Mouse (Mus musculus) CH12.LX (cell line): ENCODE data around the gene Col28a1. TPM values are rescaled to one million over a fixed set of nuclear protein-coding genes. Genes with fewer than 3 reads are reported as not detected.

ENCODE experiments used
- DNase-seq: peaks from one replicate; pipeline ENCODE4 v3.0.0-alpha.2; 2013; ENCODE audit errors: extremely low read depth
- H3K27ac ChIP-seq: 2 replicates; pipeline ENCODE4 v1.5.1; 2012; ENCODE audit warnings: low read depth, mild to moderate bottlenecking, control low read depth, moderate library complexity; ENCODE audit not compliant: insufficient read depth
- H3K27me3 ChIP-seq: replicated peaks from 2 replicates; pipeline ENCODE3; 2012; ENCODE audit warnings: inconsistent platforms
- H3K36me3 ChIP-seq, 2 experiments: replicated peaks in 1 of 2; 2 replicates each; pipeline versions ENCODE3 to v1.6.1; 2012; ENCODE audit warnings: inconsistent platforms in 1 of 2, low read length in 1 of 2, mild to moderate bottlenecking in 1 of 2, mixed read lengths in 1 of 2, moderate library complexity in 1 of 2; ENCODE audit not compliant: control insufficient read depth in 1 of 2, insufficient read depth in 1 of 2
- H3K4me1 ChIP-seq, 2 experiments: 2 replicates each; pipeline ENCODE4 v1.6.1; 2012; ENCODE audit warnings: inconsistent platforms in 1 of 2, moderate library complexity in 1 of 2; ENCODE audit not compliant: insufficient read depth in 2 of 2, control insufficient read depth in 1 of 2
- H3K4me2 ChIP-seq: 2 replicates; pipeline ENCODE4 v1.6.1; 2012; ENCODE audit warnings: low read depth, mild to moderate bottlenecking, control low read depth; ENCODE audit not compliant: poor library complexity, insufficient read depth, severe bottlenecking
- H3K4me3 ChIP-seq, 3 experiments: fragments of 150-350 bp in 1 of 3; sonication (generic) in 1 of 3; replicated peaks in 1 of 3; 2 replicates each; pipeline versions ENCODE3 to v1.5.1; 2011 to 2012; ENCODE audit warnings: low read depth in 2 of 3, low read length in 2 of 3, mild to moderate bottlenecking in 2 of 3, moderate library complexity in 2 of 3, control low read depth in 1 of 3, improper control_type of control experiment in 1 of 3, inconsistent platforms in 1 of 3, mixed read lengths in 1 of 3; ENCODE audit not compliant: poor library complexity in 1 of 3
- H3K79me2 ChIP-seq: replicated peaks from 2 replicates; pipeline ENCODE4 v1.6.1; 2012; ENCODE audit warnings: mild to moderate bottlenecking, moderate library complexity; ENCODE audit not compliant: control insufficient read depth, poor library complexity, insufficient read depth, severe bottlenecking; ENCODE audit errors: extremely low read depth
- H3K9ac ChIP-seq: 2 replicates; pipeline ENCODE4 v1.6.1; 2012; ENCODE audit warnings: low read depth, mild to moderate bottlenecking, control low read depth, moderate library complexity; ENCODE audit not compliant: insufficient read depth
- H3K9me3 ChIP-seq: replicated peaks from 2 replicates; pipeline ENCODE3; 2012; ENCODE audit warnings: low read length, inconsistent platforms, mixed read lengths
- BHLHE40 ChIP-seq: IDR thresholded peaks from 2 replicates; pipeline ENCODE4 v1.6.1; 2011; ENCODE audit warnings: mild to moderate bottlenecking, low read depth, low read length, improper control_type of control experiment
- CHD1 ChIP-seq: IDR thresholded peaks from 2 replicates; pipeline ENCODE4 v1.6.1; 2012; ENCODE audit warnings: low read depth, low read length, improper control_type of control experiment, inconsistent platforms
- CTCF ChIP-seq, 2 experiments: IDR thresholded peaks in 1 of 2; conservative IDR thresholded peaks in 1 of 2; 2 replicates each; pipeline ENCODE4 v1.5.1; 2011 to 2012; ENCODE audit warnings: low read depth in 2 of 2, low read length in 2 of 2, improper control_type of control experiment in 1 of 2, inconsistent platforms in 1 of 2, mild to moderate bottlenecking in 1 of 2, moderate library complexity in 1 of 2
- ELF1 ChIP-seq: IDR thresholded peaks from 2 replicates; pipeline ENCODE4 v1.6.1; 2014; ENCODE audit warnings: low read depth, mild to moderate bottlenecking, inconsistent platforms, low read length, improper control_type of control experiment
- EP300 ChIP-seq: IDR thresholded peaks from 2 replicates; pipeline ENCODE4 v1.6.1; 2011; ENCODE audit warnings: low read length, improper control_type of control experiment
- GABPA ChIP-seq: IDR thresholded peaks from 2 replicates; pipeline ENCODE4 v1.6.1; 2012; ENCODE audit warnings: low read depth, low read length, improper control_type of control experiment, inconsistent platforms; ENCODE audit not compliant: insufficient replicate concordance
- HCFC1 ChIP-seq: IDR thresholded peaks from 2 replicates; pipeline ENCODE4 v1.6.1; 2012; ENCODE audit warnings: low read depth, mild to moderate bottlenecking, inconsistent platforms, low read length, improper control_type of control experiment
- IRF4 ChIP-seq: IDR thresholded peaks from 2 replicates; pipeline ENCODE4 v1.6.1; 2014; ENCODE audit warnings: low read depth, mild to moderate bottlenecking, inconsistent platforms, low read length, improper control_type of control experiment
- JUN ChIP-seq: IDR thresholded peaks from 2 replicates; pipeline ENCODE4 v1.6.1; 2011; ENCODE audit warnings: low read depth, mild to moderate bottlenecking, low read length, improper control_type of control experiment, moderate library complexity; ENCODE audit not compliant: insufficient read depth
- MAFK ChIP-seq: IDR thresholded peaks from 2 replicates; pipeline ENCODE4 v1.6.1; 2011; ENCODE audit warnings: low read length, improper control_type of control experiment; ENCODE audit not compliant: insufficient replicate concordance
- MAX ChIP-seq: IDR thresholded peaks from 2 replicates; pipeline ENCODE4 v1.6.1; 2011; ENCODE audit warnings: low read length, improper control_type of control experiment
- MAZ ChIP-seq: IDR thresholded peaks from 2 replicates; pipeline ENCODE4 v1.6.1; 2012; ENCODE audit warnings: low read depth, mild to moderate bottlenecking, inconsistent platforms, low read length, improper control_type of control experiment, moderate library complexity
- MEF2A ChIP-seq: IDR thresholded peaks from 2 replicates; pipeline ENCODE4 v1.6.1; 2014; ENCODE audit warnings: low read depth, mild to moderate bottlenecking, inconsistent platforms, low read length, improper control_type of control experiment, borderline replicate concordance
- PAX5 ChIP-seq: IDR thresholded peaks from 2 replicates; pipeline ENCODE4 v1.6.1; 2012; ENCODE audit warnings: low read length, inconsistent platforms, mixed read lengths
- RAD21 ChIP-seq: IDR thresholded peaks from 2 replicates; pipeline ENCODE4 v1.6.1; 2011; ENCODE audit warnings: low read depth, mild to moderate bottlenecking, low read length, improper control_type of control experiment, moderate library complexity
- RCOR1 ChIP-seq: conservative IDR thresholded peaks from 2 replicates; pipeline ENCODE4 v1.6.1; 2012; ENCODE audit warnings: low read depth, mild to moderate bottlenecking, inconsistent platforms, low read length, improper control_type of control experiment
- SIN3A ChIP-seq: IDR thresholded peaks from 2 replicates; pipeline ENCODE4 v1.6.1; 2012; ENCODE audit warnings: low read length, improper control_type of control experiment, inconsistent platforms
- TBP ChIP-seq: conservative IDR thresholded peaks from 2 replicates; pipeline ENCODE4 v1.6.1; 2011; ENCODE audit warnings: low read depth, low read length, improper control_type of control experiment
- TCF12 ChIP-seq: IDR thresholded peaks from 2 replicates; pipeline ENCODE4 v1.6.1; 2014; ENCODE audit warnings: low read depth, mild to moderate bottlenecking, inconsistent platforms, low read length, improper control_type of control experiment
- UBTF ChIP-seq: IDR thresholded peaks from 2 replicates; pipeline ENCODE4 v1.6.1; 2012; ENCODE audit warnings: low read depth, mild to moderate bottlenecking, inconsistent platforms, low read length, improper control_type of control experiment, moderate library complexity
- USF1 ChIP-seq: IDR thresholded peaks from 2 replicates; pipeline ENCODE4 v1.6.1; 2014; ENCODE audit warnings: low read depth, mild to moderate bottlenecking, inconsistent platforms, low read length, improper control_type of control experiment
- ZC3H11A ChIP-seq: IDR thresholded peaks from 2 replicates; pipeline ENCODE4 v1.6.1; 2012; ENCODE audit warnings: low read depth, mild to moderate bottlenecking, inconsistent platforms, low read length, improper control_type of control experiment
- ZKSCAN1 ChIP-seq: IDR thresholded peaks from 2 replicates; pipeline ENCODE4 v1.6.1; 2012; ENCODE audit warnings: low read depth, inconsistent platforms, low read length, improper control_type of control experiment, borderline replicate concordance
- dilution Hi-C: fragments of 300-500 bp; cut with MboI; formaldehyde crosslinking; loops from 2 replicates; pipeline ENCODE4 v1.14.3; 2020; ENCODE audit warnings: low sequenced_read_pairs; ENCODE audit not compliant: extremely low pct_unique_long_range_greater_than_20kb, extremely low pct_ligation_motif_present
- in situ Hi-C: fragments of 300-500 bp; cut with MboI; formaldehyde crosslinking; loops from 3 replicates; pipeline ENCODE4 v1.14.3; 2019; ENCODE audit warnings: low sequenced_read_pairs, low pct_ligation_motif_present, low pct_unique_long_range_greater_than_20kb, mixed read lengths
- polyA plus RNA-seq: library from polyadenylated mRNA; unstranded; fragments of >175 nt; gene quantifications from 2 replicates; pipeline ENCODE4 v1.2.1, GENCODE M21; 2012; ENCODE audit warnings: low read depth; ENCODE audit not compliant: insufficient read length
- total RNA-seq, 2 experiments: library from RNA; depleted of rRNA; stranded (reverse); fragments of 300-350 nt in 1 of 2; fragments of >200 nt in 1 of 2; gene quantifications; 2 replicates each; pipeline ENCODE4 v1.2.3; 2012 to 2014

The Col28a1 gene
- total and polyA plus RNA-seq, 3 experiments: not detected

- TF ChIP-seq SIN3A (no peak), USF1 (no peak), IRF4 (peak; percentile 64), MEF2A (no peak), CHD1 (no peak), BHLHE40 (no peak), TCF12 (no peak), ZC3H11A (peak; percentile 78)
Measured at GRCm38 (mm10) chr6:8066208-8066607, 126.2 kb downstream of the Col28a1 start (continued).

DNA sequence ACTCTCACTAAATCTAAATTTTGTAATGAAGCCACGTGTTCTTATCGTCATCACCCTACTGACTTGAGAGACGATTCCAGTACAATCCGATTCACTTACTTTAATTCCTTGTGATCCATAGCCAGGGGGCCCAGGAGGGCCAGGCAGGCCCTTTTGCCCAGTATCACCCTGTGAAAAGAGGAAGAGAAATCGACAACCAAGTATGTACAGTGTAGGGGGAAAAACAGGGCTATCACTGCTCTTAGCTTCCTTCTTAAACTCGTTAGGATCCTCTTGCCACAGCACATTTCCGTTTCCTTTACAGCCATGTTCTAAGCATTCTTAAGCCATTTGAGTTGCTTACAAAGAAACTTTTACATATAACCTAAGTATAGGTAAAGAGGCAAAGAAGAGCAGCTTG is 133.2 kb downstream of the Col28a1 start:
- no peak overlapping the region for H3K4me3 ChIP-seq
- H3K4me2 ChIP-seq: no peak overlapping the region
- H3K27ac ChIP-seq: no peak overlapping the region
- in situ Hi-C loops: loop anchor here (25.0 kb wide), 2 partner anchors 128 to 778 kb away; partner anchors contain the start of gene Col28a1
- no peaks in the 10 kb centered on the region for H3K9me3 ChIP-seq
- H3K9ac ChIP-seq: no peak overlapping the region
- dilution Hi-C loops: no loop called here
- H3K4me1 ChIP-seq: peaks cover 0 to 7% of the 10 kb centered on the region in 2 experiments; a peak in 2 of 4 replicates
- no peaks in the 10 kb centered on the region for H3K36me3 ChIP-seq
- H3K79me2 ChIP-seq: no peaks in the 10 kb centered on the region
- H3K27me3 ChIP-seq: no peaks in the 10 kb centered on the region
- TF ChIP-seq ZC3H11A (no peak), CTCF (conservative IDR thresholded peaks at IDR 0.05 in 1 of 2, IDR thresholded peaks at IDR 0.05 in 1 of 2; ENCODE audit: low read depth in 2 of 2, low read length in 2 of 2) (no peak), MAZ (no peak), MAX (no peak), ELF1 (no peak), PAX5 (no peak), MAFK (no peak), TBP (no peak), RCOR1 (no peak), HCFC1 (no peak), GABPA (no peak), RAD21 (no peak), UBTF (no peak), JUN (no peak), ZKSCAN1 (no peak), EP300 (no peak)
- no peak for DNase-seq
